Mouse (Mus musculus): ENCODE data around the gene Cox17.

Cox17 gene

DNA sequence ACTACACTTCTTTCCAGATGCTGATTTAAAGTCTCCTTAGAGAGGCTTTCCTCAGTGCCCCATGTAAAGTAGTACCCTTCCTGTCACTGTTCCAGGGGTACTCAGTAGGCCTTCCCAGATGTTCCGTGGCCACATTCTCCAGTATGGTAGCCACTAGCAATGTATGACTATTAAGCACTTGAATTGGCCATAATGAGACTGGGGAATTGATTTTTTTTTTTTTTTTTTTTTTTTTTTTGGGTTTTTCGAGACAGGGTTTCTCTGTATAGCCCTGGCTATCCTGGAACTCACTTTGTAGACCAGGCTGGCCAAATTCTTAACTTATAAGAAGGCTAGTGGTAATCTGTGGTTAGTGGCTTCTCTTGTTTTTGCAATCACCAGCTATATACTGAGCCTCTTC lies 3.1 kb downstream of the Cox17 start:
- no peak for DNase-seq (ENCODE audit: low read depth)

DNA sequence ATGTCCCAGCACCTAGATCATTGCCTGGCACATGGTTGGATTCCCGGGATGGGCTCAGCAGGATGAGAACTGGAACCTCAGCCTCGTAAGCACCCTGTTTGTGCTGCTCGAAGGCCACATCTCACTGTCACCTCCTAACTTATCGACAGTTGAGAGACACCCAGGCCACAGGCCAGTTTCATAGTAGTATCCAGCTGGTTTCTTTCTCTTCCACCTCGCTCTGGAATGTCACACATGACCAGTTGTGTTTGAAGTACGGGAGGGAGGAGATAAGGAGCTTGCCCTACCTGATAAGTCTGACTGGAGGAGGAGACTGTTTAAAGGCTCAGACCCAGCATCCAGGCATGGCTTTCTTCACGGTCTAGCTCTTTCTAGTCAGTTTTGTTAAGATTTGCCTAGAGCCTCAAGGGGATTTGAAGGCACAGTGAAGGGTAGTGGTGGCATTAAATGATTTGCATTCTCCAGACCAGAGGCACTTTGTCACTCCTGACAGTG lies 3.6 kb downstream of the Cox17 start:
- DNase-seq (ENCODE audit: low read depth): no peak

DNA sequence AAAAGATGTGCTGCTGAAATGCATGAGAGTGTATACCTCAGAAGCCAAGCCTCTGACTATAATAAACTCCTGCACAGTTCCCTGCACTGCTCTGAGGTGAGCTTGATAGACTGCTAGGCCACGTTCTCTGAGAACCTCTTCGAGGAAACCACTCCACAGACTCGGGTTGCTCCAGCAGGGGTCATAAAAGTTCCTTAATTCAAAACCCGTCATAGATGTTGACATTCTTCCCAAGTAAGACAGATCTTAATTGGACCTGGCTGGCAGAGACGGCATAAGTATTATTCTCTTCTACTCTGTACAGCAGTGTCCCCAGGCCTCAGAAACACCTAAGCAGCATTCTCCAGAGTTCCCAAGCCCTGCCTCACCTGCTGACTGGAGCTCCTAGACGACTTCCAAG lies 4.1 kb downstream of the Cox17 start:
- no peak for DNase-seq (ENCODE audit: low read depth)

DNA sequence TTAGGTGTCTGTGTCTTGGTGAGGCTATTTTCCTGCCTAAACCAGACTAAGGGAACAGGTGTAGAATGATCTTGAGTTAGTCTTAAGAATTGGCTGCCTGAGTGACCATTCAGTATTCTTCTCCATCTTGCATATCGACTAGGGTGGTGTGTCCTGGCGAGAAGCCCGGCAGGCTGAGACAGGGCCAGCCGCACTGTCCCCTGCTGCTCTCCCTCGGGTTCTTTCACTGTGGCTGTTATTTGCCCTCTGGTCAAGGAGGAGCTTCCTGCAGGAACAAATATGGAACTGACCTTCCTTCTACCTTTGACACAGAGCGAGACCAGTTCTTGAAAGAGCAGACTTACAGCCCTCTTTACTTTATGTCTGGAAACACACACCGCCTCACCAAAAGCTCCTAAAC lies 5.2 kb downstream of the Cox17 start:
- peak; percentile 24 for DNase-seq (ENCODE audit: low read depth)

DNA sequence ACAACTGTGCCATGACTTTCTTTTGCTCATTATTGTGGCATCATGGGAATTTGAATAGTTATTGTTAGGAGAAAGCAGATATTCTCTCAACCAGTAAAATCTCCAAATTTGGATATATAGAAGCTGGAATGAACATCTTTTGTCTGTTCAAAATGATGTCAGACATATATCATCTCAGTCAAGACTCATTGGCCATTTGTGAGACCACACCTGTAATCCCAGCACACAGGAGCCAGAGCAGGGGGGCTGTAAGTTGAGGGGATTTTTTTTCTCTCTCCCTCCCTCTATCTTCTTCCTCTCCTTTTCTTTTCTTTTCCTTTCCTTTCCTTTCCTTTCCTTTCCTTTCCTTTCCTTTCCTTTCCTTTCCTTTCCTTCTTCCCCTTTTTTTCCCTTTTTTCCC lies 6.1 kb downstream of the Cox17 start:
- DNase-seq (ENCODE audit: low read depth): peak; percentile 34

DNA sequence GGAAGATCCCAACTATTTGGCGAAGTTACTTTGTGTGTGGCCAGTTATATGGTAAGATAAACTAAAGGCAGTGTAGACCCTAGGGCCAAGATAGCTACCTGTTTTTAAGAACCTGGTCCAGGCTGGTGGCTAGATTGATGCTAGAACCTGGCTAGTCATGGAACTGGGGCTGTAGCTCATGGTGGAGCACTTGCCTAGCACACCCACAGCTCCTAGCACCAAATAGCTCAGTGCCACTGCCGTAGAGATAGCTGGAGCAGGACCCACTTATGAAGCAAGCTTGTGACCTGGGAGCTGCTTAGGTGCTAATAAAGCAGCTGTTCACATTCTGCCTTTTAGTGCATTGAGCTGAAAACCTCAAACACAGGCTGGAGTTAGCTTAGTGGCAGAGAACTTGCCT lies 6.9 kb downstream of the Cox17 start:
- DNase-seq (ENCODE audit: low read depth): peak; percentile 42

DNA sequence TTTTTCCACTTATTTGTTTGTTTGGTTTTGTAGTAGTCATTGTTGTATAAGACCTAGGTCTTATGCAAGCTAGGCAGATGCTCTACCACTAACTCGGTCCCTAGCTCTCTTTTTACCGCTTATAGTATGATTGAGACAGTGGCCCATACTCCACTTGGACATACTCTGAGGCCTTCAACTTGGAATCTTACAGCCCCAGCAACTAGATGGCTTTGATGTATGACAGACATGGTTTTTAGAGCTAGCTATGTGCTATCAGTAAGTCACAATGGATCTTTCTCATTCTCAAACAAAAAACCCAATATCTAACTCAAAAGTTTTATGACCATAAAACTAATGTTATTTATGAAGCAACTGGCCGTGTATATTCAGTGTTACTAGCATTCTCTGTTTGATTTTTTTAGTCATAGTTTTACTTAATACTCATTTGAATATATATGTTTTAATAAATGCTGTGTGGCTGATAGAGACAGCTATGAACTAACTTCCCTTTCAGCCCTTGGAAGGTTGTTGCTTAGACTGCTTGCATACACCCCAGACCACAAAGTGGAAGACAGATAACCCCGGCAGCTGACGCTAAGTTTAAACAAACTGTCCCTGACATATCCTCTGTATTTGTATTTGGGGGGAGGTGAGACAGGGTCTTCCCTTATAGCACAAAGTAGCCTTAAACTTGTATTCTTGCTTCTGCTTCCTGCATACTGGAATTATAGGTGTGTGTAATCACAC lies 7.6 kb downstream of the Cox17 start:
- peak; percentile 25 for DNase-seq (ENCODE audit: low read depth)

DNA sequence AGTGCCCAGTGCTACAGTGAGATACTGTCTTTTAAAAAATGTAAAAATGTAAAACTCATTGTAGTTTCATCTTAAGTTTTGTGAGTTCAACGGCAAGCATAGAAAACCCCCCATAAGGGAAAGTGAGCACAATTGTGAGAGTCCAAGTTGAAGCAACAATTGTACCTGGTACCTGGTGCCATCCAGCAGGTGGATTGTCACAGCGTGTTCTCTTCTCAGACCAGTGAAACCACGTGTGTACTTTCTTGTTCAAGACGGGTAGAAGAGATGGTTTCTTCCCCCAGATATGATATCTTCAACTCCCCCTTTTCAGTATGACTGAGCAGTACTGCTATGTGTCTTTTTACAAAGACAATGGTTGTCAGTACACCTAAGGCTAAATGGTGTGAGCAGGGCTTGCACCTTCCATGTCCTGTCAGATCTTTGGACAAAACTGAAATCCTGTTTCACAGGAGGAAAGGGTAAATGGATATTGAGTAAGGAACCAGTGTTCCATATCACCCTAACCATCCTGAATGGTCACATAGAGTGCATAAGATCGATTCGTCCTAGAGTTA lies 11.5 kb downstream of the Cox17 start:
- DNase-seq (ENCODE audit: low read depth): peak; percentile 56

DNA sequence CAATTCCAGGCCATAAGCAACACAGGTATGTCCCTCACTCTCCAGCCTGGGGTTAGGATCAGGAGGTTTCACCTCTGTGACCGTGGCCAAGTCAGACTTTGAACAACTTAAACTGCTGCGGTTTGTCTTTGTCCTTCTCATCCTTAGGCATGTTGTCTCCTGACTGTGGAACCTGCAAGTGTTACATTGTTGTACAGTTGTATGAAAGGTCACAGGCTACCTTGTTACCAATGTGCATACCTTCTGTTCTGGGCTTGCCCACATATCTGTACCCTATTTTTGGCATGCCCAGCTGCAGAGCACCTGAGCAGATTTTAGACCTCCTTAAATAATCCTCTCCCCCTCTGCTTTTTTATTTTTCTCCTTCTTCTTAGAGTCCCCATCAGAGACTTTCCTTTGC lies 12.4 kb downstream of the Cox17 start:
- peak; percentile 43 for DNase-seq (ENCODE audit: low read depth)

DNA sequence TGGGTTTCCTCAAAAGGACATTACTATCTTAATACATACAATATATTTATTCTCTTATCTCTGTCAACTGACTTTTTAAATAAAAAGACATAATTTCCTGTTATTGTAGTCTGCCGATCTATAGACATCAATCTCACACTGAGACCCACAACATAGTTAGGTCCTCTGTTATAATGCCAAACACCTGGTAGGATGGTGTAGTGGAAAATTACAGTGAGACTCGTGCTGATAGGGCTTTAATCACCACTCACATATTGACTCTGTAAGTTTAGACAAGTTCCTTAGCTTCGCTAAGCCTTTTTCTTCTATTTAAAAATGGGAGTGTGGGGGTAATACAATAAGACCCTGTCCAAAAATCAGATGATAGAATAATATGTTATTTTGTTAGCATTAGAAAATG lies 13.1 kb downstream of the Cox17 start:
- DNase-seq (ENCODE audit: low read depth): no peak

DNA sequence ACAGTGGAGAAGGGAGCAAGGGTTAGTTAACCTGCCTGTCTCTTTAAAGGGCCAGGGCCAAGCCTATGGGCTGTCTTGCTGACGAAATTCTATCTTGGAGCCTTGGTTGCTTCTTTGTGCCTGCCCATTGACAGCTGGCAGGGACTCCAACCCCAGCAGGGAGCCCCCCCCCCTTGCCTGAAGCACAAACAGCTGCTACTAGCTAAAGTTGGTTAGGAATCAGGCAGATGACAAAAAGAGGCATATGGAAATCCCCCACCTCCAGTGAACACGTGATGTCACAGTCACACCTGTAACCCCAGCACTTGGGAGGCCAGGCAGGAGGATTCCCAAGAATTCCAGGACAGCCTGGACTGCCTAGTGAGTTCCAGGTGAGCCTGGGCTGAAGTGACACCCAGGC lies 13.5 kb downstream of the Cox17 start:
- peak; percentile 59 for DNase-seq (ENCODE audit: low read depth)

DNA sequence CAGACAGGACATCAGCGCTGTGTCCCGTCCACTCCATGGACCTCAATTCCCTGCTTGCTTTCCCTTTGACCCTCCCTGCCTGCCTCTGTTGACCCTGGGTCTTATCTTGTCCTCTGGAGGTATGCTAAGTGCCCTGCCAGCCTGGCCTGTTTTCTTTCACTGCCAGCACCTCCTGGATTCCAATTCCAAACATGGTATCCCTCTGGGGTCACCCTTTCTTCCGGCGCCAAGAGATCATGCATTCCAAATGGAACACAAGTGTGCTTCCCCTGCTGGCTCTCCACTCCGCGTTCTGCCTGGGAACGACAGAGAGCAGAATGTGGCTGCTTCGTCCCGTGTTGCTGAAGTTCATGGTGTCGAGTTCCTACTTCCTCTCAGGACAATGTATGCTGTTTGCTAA lies 15.1 kb downstream of the Cox17 start, which contains the start of gene Popdc2:
Popdc2 (plus strand) TSS at position 277 of the 400 bp plus-strand sequence.
- no peak for DNase-seq (ENCODE audit: low read depth)

DNA sequence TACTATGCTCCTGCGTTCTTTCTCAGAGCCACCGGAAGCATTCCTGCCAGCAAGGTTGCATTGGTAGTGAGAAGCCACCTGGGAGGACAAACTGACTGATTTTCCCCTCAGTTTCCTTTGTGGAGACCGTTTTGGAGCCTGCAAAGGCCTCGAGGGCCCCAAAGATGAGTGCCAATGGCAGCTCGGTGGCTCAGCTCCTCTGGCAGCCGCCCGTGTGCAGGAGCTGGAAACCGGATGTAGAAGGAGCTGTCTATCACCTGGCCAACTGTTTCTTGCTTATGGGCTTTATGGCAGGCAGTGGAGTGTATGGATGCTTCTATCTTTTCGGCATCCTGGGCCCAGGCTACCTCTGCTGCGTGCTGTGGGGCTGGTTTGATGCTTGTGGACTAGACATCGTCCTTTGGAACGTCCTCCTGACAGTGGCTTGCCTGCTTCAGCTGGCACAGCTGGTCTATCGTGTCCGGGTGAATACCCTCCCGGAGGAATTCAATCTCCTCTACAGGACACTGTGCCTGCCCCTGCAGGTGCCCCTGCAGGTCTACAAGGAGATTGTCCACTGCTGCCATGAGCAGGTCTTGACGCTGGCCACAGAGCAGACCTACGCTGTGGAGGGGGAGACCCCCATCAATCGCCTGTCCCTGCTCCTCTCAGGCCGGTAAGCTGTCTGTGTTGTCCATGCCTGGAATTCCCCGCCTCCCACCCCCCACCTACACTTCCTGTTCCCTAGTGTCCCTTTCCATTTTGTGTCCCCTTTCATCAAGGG lies 15.9 kb downstream of the Cox17 start:
- no peak for DNase-seq (ENCODE audit: low read depth)

DNA sequence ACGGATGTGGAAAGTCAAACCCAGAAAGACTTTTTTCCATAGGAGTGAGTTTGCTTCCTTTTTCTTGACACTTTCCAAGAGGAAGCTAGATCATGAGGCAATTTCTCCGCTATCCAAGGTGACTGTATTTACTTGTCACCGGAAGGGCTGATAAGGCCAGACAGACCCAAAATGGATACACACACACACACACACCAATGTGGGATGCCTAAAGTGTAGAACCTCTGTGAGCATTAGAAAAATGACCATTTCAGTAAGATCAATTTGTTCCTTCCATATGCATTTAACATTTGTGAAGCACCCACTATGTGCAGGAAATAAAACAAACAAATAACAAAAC lies 16.4 kb downstream of the Cox17 start:
- no peak for DNase-seq (ENCODE audit: low read depth)

DNA sequence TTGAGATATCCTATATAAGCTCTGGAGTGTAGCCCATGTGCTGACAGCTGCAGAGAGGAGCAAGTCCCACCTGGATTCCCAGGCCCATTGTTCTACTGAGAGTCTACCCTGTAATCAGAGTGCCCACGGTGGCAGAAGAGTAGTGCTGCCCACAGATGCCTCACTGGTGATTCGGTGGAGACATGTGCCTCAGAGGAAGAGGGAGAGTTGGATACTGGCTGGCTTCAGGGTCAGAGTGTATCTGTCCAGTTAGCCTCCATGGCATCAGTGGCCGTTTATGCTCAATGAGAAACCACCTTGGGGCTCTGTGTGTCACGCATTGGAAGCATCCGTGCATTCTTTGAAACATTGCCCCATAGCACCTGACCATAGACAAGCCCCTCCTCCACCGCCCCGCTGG lies 16.9 kb downstream of the Cox17 start:
- DNase-seq (ENCODE audit: low read depth): no peak

DNA sequence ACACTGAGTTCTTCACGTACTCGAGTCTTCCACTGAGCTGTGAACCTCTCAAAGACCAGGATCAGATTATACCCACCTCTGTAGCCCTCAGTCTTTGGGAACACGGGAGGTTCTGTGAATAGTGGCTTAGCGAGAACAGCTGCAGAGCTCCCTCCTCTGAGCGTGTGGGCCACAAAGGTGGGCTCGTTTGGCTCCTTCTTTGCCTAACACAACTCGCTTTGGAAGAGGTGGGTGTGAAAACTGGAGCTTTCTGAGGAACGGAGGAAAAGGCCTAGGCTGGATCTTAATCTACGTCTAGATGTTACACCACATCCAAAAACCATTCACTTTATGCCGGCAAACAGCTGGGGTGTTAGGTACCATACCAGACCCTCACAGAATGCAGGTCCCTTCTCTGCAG lies 18.6 kb downstream of the Cox17 start:
- no peak for DNase-seq (ENCODE audit: low read depth)

DNA sequence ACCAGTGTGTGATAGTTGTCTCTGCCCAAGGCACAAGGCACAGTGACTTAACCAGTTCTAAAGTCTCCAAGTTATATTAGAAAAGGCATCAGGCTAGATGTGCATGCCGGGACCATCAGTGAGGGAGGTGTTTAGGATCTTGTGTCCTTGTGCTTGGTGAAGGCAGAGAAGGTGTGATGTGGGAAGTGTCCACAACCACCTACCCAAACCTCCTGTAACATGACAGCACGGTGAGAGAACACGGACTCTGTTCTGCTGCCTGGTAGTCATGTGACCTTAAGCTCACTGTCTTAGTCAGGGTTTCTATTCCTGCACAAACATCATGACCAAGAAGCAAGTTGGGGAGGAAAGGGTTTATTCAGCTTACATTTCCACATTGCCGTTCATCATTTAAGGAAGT lies 19.4 kb downstream of the Cox17 start:
- DNase-seq (ENCODE audit: low read depth): no peak

DNA sequence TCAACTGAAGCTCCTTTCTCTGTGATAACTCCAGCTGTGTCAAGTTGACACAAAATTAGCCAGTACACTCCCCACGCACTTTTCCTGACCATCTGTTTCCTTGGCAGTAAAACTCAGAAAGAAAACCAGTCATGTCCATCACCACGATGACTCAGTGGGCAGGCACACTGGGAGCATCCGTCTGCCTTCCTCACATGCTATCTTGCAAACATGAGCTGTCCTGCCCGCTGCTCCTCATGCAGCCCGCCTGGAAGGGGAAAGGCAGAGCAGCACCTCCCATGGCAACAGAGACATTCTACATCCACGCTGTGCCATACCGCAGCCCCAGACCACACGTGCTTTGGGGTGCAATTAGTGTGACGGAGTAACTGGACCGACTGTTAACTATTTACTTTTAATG lies 21.5 kb downstream of the Cox17 start:
- no peak for DNase-seq (ENCODE audit: low read depth)

DNA sequence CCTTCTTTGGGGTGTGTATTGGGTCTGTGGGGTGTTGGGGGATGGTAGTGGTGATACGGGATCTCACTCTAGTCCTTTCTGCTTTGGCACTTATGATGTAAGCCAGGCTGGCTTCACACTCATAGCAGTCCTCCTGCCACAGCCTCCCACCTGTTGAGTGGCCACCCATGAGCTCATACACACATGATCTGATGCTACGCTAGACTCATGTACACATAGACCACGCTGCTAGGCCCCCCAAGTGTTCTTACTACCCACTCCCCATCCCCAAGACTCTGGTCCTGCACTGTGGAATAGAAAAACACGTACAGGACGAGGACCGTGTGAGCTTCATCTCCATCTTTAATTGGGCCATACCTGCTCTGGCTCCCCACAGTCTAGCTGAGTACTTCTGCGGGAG lies 22.2 kb downstream of the Cox17 start:
- DNase-seq (ENCODE audit: low read depth): no peak

DNA sequence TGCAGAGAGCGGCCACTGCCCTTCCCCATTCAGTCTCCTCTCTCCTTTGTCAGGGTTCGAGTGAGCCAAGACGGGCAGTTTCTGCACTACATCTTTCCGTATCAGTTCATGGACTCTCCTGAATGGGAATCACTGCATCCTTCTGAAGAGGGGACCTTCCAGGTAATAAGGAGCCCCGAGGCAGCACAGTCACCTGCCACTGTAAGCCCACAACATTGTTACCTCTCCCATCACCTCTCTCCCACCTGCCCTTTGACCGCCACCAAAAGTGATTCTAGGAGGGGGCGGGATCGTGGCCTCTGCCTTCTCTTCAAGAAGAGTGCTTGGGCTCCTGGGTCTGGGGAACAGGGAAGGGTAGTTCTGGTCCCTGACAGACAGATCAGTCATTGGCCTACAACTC lies 22.6 kb downstream of the Cox17 start:
- DNase-seq (ENCODE audit: low read depth): no peak

DNA sequence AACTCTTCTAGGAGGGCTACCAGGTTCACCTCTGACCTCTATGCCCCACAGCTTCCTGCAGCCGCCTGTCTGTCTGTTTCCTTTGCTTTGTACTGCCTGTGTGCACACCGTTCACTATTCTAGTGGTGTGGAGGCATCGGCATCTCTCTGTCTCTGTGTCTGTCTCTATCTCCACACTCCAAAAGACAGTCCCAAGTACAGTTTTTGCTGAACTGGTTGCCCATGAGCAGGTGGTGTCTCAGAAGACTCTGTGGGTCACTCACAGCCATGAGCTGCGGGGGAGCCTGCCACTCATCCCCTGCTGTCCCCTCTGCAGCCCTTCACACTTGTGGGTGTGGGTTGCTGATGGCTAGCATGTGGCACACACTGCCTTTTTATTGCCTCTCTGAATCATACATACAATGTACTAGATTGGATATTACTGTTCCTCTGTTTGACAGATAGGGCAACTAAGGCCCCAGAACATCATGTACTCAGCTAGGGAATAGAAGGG lies 23.2 kb downstream of the Cox17 start:
- no peak for DNase-seq (ENCODE audit: low read depth)

DNA sequence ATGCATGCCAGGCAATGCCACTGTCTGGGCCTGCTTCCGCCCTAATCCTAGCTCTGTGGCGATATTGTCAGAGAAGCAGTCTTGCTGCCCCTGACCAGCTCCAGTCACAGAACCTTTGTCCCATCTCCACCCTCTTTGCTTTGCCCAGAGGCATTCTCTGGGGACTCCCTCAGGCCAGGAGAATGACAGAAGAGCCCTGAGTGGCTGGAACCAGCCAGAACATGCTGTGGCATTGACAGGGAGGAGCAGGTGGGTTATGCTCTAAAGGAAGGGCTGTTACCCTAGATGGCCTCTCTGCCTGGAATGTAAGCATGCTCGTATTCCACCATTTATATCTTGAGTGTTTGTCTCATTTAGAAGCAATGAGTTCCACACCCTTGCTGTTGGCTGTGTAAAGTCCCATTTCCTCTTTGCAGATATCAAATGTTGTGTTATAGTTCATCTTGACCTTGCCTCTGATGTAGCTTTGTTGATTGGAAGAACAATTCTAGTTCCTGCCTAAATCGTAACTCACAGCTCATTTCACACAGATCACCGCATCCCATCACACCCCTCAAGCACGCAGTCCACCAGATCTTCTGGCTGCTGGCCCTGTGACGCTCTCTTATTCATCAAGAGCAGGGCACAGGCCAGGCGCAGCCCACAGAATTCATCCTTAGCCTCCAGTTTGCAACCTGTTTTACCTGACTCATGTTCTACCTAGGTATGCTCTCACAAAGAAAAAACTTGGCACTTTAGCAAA lies 24.0 kb downstream of the Cox17 start:
- DNase-seq (ENCODE audit: low read depth): peak; percentile 35

Data from induced T-regulatory cell, adult 2 months (primary cell).